Mouse (Mus musculus) testis, adult 2 months (tissue): ENCODE data around the gene Prmt1.

Experiments
- CTCF ChIP-seq: fragments of 200-500 bp; IDR thresholded peaks from 2 replicates; pipeline ENCODE4 v1.5.1; 2012; ENCODE audit warnings: low read depth, mild to moderate bottlenecking, inconsistent platforms, low read length, moderate library complexity; ENCODE audit not compliant: control insufficient read depth, insufficient read depth, insufficient replicate concordance
- POLR2A ChIP-seq: fragments of 200-500 bp; IDR thresholded peaks from 2 replicates; pipeline ENCODE4 v1.6.1; 2012; ENCODE audit warnings: low read depth, mild to moderate bottlenecking, inconsistent platforms, low read length, moderate library complexity; ENCODE audit not compliant: control insufficient read depth

GRCm38 (mm10) chr7:45008411-45008810 lies 22.0 kb upstream of the Prmt1 start:
- TF ChIP-seq CTCF = no peak
- no peak for TF ChIP-seq POLR2A
